Mouse (Mus musculus) forebrain, postnatal 0 days (tissue): ENCODE data around the gene Apobec2. TPM values are rescaled to one million over a fixed set of nuclear protein-coding genes. Genes with fewer than 3 reads are reported as not detected.
"Not testable (repeated sequence)": the region's sequence is repeated elsewhere in the genome, so short reads cannot be mapped to it uniquely, and the experiment has no call there.

ENCODE experiments used
- ATAC-seq: fragments of 200-750 bp; cut with Nextera tagmentation; 2 replicates; pipeline ENCODE4 v1.8.0; 2017; ENCODE audit warnings: mild to moderate bottlenecking, moderate library complexity
- DNase-seq: peaks from one replicate; pipeline ENCODE4 v3.0.0-alpha.2; 2015
- H3K27ac ChIP-seq: fragments of 300-500 bp; sonication (generic); 2 replicates; pipeline ENCODE4 v1.5.1; 2014; ENCODE audit warnings: low read depth, mild to moderate bottlenecking, antibody characterized with exemption, low read length, moderate library complexity, mixed read lengths
- H3K27me3 ChIP-seq: fragments of 300-500 bp; sonication (generic); 2 replicates; pipeline ENCODE4 v1.6.1; 2014; ENCODE audit warnings: mild to moderate bottlenecking, low read length, mixed read lengths; ENCODE audit not compliant: insufficient read depth
- H3K36me3 ChIP-seq: fragments of 300-500 bp; sonication (generic); 2 replicates; pipeline ENCODE4 v1.6.1; 2014; ENCODE audit warnings: mild to moderate bottlenecking, moderate library complexity; ENCODE audit not compliant: insufficient read depth
- H3K4me1 ChIP-seq: fragments of 300-500 bp; sonication (generic); 2 replicates; pipeline ENCODE4 v1.6.1; 2014; ENCODE audit warnings: antibody characterized with exemption; ENCODE audit not compliant: insufficient read depth
- H3K4me2 ChIP-seq: fragments of 300-500 bp; sonication (generic); 2 replicates; pipeline ENCODE4 v1.6.1; 2014; ENCODE audit warnings: low read depth, mild to moderate bottlenecking, moderate library complexity
- H3K4me3 ChIP-seq: fragments of 300-500 bp; sonication (generic); 2 replicates; pipeline ENCODE4 v1.5.1; 2014; ENCODE audit warnings: low read depth, low read length, mixed read lengths
- H3K9ac ChIP-seq: fragments of 300-500 bp; sonication (generic); 2 replicates; pipeline ENCODE4 v1.6.1; 2014; ENCODE audit warnings: mild to moderate bottlenecking
- H3K9me3 ChIP-seq: fragments of 300-500 bp; sonication (generic); 2 replicates; pipeline ENCODE4 v1.6.1; 2016; ENCODE audit warnings: low read length
- CTCF ChIP-seq: sonication (generic); IDR thresholded peaks from 2 replicates; pipeline ENCODE4 v1.5.1; 2016; ENCODE audit warnings: antibody characterized with exemption, control low read depth, low read depth
- WGBS: fragments of 180-500 bp; shearing (Covaris S2); extraction: QIAGEN DNeasy Blood & Tissue Kit; methylation state at CpG from one replicate; pipeline ENCODE4 v1.1.7; 2014; 5-methylcytosine and 5-hydroxymethylcytosine counted together
- polyA plus RNA-seq: library from polyadenylated mRNA; unstranded; fragments of >200 nt; fragmentation: Nextera tagmentation; extraction: Ambion mirVana; gene quantifications from 2 replicates; pipeline ENCODE4 v1.2.1, GENCODE M21; 2015
- total RNA-seq: library from RNA; depleted of rRNA; stranded (reverse); fragments of >200 nt; gene quantifications from 2 replicates; pipeline ENCODE4 v1.2.3, GENCODE M21; 2014; rRNA removed

Apobec2 gene
- 0.43 and 1.1 TPM in 2 replicates for total RNA-seq
- 0.23 and 0.50 TPM in 2 replicates for polyA plus RNA-seq

DNA sequence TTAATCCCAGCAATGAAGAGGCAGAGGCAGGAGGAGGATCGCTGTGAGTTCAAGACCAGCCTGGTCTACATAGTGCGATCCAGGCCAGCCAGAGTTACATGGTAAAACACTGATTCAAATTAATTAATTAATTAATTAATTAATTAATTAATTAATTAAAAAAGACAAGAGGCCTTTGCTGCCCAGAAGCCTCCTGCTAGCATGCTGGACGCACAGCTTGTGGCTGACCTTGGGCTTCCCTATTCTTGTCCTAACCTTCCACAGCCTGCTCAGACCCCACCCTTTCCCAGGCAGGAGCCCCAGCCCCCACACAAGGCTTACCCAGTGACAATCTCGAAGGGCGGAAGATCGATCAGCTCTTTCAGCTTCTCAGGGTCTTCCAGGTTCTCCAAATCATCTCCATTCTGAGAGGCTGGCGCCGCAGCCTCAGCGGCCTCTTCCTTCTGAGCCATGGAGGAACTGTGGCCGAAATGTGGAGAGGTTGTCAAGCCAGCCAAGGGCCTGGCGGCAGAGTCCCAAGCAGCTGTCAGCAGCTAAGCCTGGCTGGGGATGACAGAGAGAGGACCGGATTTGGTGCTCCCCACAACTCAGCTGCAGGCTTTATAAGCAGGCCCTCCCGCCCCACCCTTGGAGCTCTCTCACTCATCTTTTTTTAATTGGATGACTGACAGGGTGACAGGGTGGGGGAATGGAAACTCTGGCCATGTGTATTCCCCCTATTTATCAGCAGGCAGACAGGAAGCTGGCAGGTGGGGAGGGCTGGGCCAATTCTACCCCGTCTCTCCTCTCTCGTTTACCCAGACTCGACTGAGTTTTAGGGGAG lies at the start of gene Apobec2:
Gene Apobec2, minus strand, starts transcription at position 773 of the 823 bp plus-strand sequence.
- H3K27ac ChIP-seq = no peak within 1 kb of the TSS
- no peaks in the 10 kb centered on the region for H3K4me1 ChIP-seq
- H3K36me3 ChIP-seq = no peaks in the 10 kb centered on the region
- WGBS = 63% methylated on average over 16 of the region's 16 CpGs
- H3K9me3 ChIP-seq = no peaks in the 10 kb centered on the region
- H3K4me3 ChIP-seq = no peak within 1 kb of the TSS
- H3K4me2 ChIP-seq = no peak within 1 kb of the TSS
- ATAC-seq (no peak), DNase-seq (no peak)
- TF ChIP-seq CTCF = no peak
- H3K9ac ChIP-seq = no peak within 1 kb of the TSS
- H3K27me3 ChIP-seq = no peaks in the 10 kb centered on the region

GRCm38 (mm10) chr17:48479952-48480351 lies 47.2 kb upstream of the Apobec2 start:
- no peak for TF ChIP-seq CTCF
- WGBS = 66% methylated on average over 10 of the region's 10 CpGs
- ATAC-seq (peak; percentile 93), DNase-seq (peak; percentile 63)
- H3K4me3 ChIP-seq = no peak overlapping the region
- H3K27ac ChIP-seq = no peak overlapping the region
- no peaks in the 10 kb centered on the region for H3K9me3 ChIP-seq
- no peaks in the 10 kb centered on the region for H3K27me3 ChIP-seq
- no peaks in the 10 kb centered on the region; the same call in 1 of the 2 replicates for H3K4me1 ChIP-seq
- H3K9ac ChIP-seq = no peak overlapping the region
- no peak overlapping the region for H3K4me2 ChIP-seq
- H3K36me3 ChIP-seq = no peaks in the 10 kb centered on the region

DNA sequence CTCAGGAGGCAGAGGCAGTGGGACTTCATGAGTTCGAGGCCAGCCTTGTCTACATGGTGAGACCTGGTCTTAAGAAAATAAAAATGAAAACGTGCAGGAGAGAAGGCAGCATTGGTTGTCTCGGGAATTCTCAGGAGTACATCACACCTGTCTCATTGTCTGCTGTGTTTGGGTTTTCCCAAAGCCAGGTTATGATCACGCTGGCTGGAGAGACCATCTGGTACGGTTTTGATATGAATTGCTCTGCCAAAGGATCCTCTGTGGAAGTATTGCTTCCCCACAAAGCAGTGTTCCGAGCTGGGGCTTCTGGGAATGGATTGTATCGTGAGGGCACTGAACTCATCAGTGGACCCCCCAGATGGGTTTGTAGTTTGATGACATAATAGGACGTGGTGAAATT lies 42.7 kb upstream of the Apobec2 start:
- H3K4me2 ChIP-seq = no peak overlapping the region
- no peak overlapping the region for H3K4me3 ChIP-seq
- no peaks in the 10 kb centered on the region for H3K36me3 ChIP-seq
- H3K27me3 ChIP-seq = no peaks in the 10 kb centered on the region
- H3K9ac ChIP-seq = no peak overlapping the region
- 84% methylated on average over 8 of the region's 8 CpGs for WGBS
- ATAC-seq (no peak), DNase-seq (no peak)
- TF ChIP-seq CTCF = no peak
- H3K9me3 ChIP-seq = no peaks in the 10 kb centered on the region
- no peak overlapping the region for H3K27ac ChIP-seq
- no peaks in the 10 kb centered on the region; the same call in 1 of the 2 replicates for H3K4me1 ChIP-seq

DNA sequence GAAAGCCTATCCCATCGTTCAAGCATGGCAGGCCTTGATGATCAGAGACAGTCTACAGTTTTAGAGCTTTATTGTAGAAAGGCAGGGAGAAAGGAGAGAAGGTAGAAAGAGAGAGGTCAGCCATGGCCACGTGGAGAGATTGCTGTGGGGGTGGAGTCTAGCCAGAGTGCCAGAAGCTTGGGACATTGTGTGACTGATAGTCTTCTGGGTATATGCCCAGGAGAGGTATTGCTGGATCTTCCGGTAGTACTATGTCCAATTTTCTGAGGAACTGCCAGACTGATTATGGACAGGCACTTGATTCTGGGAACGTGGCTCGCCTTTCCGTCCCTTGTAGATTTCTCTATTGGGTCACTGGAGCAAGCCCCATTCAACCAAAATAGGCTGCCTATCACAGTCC lies 41.6 kb upstream of the Apobec2 start:
- WGBS = 88% methylated on average over 6 of the region's 6 CpGs
- ATAC-seq = not testable (repeated sequence)

DNA sequence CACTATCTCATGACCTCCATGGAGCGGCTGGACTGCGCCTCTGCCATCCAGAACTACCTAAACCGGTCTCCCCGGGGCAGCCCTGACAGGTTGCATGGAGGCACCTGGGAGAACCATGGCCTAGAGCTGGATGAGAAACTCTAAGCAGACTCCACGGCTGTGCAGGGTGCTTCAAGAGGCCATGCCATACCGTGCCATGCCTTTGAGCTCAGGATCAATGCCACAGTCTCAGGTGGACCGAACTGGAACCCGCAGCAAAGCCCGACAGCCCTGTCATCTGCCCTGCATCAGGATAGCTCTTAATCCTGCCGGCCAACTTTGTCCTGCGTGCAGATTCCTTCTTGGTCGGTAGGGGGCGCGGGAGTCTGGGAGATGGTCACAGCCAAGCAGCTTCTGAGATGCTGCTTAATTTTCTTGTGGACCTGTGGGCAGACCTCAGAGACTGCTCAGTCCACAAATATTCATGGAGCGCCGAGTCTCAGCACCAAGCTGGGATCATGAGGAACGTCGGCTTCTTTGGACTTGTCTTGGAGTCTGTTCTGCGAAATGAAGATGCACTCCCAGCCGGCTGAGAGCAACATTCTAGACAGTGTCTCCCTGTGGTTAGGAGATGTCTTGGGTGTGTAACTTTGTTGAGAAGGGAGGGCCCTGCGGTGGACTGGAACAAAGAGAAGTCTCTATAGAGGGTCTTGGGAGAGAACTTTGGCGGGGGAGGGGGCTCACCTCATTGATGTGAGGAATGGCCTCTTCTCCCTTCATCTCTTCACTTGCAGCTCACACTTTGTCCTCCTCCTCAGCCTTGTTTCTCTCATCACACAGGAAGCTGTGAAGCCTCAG lies 34.9 kb upstream of the Apobec2 start:
- H3K36me3 ChIP-seq = no peaks in the 10 kb centered on the region
- H3K9ac ChIP-seq = no peak overlapping the region
- H3K27ac ChIP-seq = no peak overlapping the region
- WGBS = 12% methylated on average over 22 of the region's 22 CpGs
- peaks cover 5% of the 10 kb centered on the region; the same call in 1 of the 2 replicates for H3K27me3 ChIP-seq
- peak; percentile 97 for TF ChIP-seq CTCF
- peak overlapping the region; percentile 28 for H3K4me2 ChIP-seq
- peak; percentile 86 for ATAC-seq
- DNase-seq = peak; percentile 90
- 0 out of 2 replicates have a peak overlapping the region, but pooled peaks have one; percentile 3 for H3K4me3 ChIP-seq
- H3K4me1 ChIP-seq = no peaks in the 10 kb centered on the region
- no peaks in the 10 kb centered on the region for H3K9me3 ChIP-seq

More for the DNA sequence above, 41.6 kb upstream of the Apobec2 start:
- not testable (repeated sequence) for H3K4me3 ChIP-seq, H3K9ac ChIP-seq, H3K4me2 ChIP-seq, H3K36me3 ChIP-seq, DNase-seq, H3K4me1 ChIP-seq, H3K27ac ChIP-seq, H3K9me3 ChIP-seq, H3K27me3 ChIP-seq

DNA sequence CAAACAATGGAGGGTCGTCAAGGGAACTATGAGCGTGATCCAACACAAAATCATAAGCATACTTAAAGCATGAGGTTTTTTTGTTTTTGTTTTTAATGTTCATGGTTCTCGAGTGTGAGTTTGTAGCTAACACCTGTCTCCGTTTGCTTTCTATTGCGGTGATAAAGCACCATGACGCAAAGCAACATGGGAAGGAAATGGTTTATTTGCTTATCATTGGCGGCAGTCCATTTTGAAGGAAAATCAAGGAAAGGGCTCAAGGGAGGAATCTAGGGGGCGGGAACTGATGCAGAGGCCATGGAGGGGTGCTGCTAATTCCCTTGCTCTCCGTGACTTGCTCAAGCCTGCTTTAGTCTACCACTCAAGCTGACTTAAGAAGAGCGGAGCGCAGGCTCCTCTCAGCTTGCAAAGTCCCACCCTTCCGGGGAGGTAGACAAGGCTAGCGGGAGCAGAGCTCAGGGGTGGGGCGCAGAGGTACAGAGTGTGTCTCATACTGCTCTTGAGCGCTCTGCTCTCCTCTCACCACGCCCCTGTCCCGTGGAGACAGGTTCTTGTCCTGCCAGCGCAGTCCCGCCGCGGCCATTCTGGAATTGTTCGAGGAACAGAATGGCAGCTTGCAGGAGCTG lies 34.2 kb upstream of the Apobec2 start:
- H3K27me3 ChIP-seq = peaks cover 5% of the 10 kb centered on the region; the same call in 1 of the 2 replicates
- H3K36me3 ChIP-seq = no peaks in the 10 kb centered on the region
- H3K9ac ChIP-seq = no peak overlapping the region
- H3K4me1 ChIP-seq = no peaks in the 10 kb centered on the region
- TF ChIP-seq CTCF = no peak
- H3K4me3 ChIP-seq = no peak overlapping the region
- no peaks in the 10 kb centered on the region for H3K9me3 ChIP-seq
- no peak overlapping the region for H3K27ac ChIP-seq
- DNase-seq (peak; percentile 17), ATAC-seq (peak; percentile 32)
- 45% methylated on average over 22 of the region's 22 CpGs for WGBS
- H3K4me2 ChIP-seq = peak overlapping the region; percentile 28
